Mouse (Mus musculus): ENCODE results near the gene Ctnnd2. TPM values are rescaled to one million over a fixed set of nuclear protein-coding genes. Genes with fewer than 3 reads are reported as not detected.

The Ctnnd2 gene
- polyA plus RNA-seq, 1 experiment from 2014 or later, result 42.4 TPM

DNA sequence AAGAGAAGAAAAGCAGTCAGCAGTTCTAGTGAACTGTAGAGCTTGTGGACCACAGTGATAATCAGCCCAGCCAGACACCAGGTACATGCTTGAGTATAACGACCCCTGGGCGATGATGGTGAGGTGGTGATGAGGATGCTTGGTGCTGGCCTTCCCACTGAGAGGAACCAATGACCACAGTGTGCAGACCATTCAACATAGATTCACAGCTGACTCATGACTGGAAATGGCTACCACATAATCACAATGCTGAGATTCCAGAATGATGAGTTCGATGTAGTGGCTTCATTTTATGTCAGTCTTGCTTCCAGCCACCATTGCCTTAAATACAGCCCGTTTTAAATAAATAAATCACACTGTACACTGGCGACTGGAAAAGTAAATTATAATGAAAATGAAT, 897.9 kb downstream of the Ctnnd2 start:
- 89% methylated on average over 5 of the region's 5 CpGs for WGBS
- H3K4me1 ChIP-seq, result no peaks in the 10 kb centered on the region
- H3K36me3 ChIP-seq, result no peaks in the 10 kb centered on the region

More for the DNA sequence above, 897.9 kb downstream of the Ctnnd2 start:
- Histone ChIP-seq H3K9me3 (replicated peaks) (no peaks in the 10 kb centered on the region), H3K27me3 (no peaks in the 10 kb centered on the region), H3K9ac (no peak overlapping the region), H3K4me3 (no peak overlapping the region), H3K4me2 (replicated peaks) (no peak overlapping the region), H3K27ac (no peak overlapping the region)
- ATAC-seq (ENCODE audit: low FRiP score), result no peak

Measured in hindbrain, embryonic 12.5 days (tissue).